Mouse (Mus musculus) CH12.LX (cell line): ENCODE data around the gene Coro2a. TPM values are rescaled to one million over a fixed set of nuclear protein-coding genes. Genes with fewer than 3 reads are reported as not detected.

Experiments used
- DNase-seq: peaks from one replicate; pipeline ENCODE4 v3.0.0-alpha.2; 2013; ENCODE audit errors: extremely low read depth
- H3K27ac ChIP-seq: 2 replicates; pipeline ENCODE4 v1.5.1; 2012; ENCODE audit warnings: low read depth, mild to moderate bottlenecking, control low read depth, moderate library complexity; ENCODE audit not compliant: insufficient read depth
- H3K27me3 ChIP-seq: replicated peaks from 2 replicates; pipeline ENCODE3; 2012; ENCODE audit warnings: inconsistent platforms
- H3K36me3 ChIP-seq, 2 experiments: replicated peaks in 1 of 2; 2 replicates each; pipeline versions ENCODE3 to v1.6.1; 2012; ENCODE audit warnings: inconsistent platforms in 1 of 2, low read length in 1 of 2, mild to moderate bottlenecking in 1 of 2, mixed read lengths in 1 of 2, moderate library complexity in 1 of 2; ENCODE audit not compliant: control insufficient read depth in 1 of 2, insufficient read depth in 1 of 2
- H3K4me1 ChIP-seq, 2 experiments: 2 replicates each; pipeline ENCODE4 v1.6.1; 2012; ENCODE audit warnings: inconsistent platforms in 1 of 2, moderate library complexity in 1 of 2; ENCODE audit not compliant: insufficient read depth in 2 of 2, control insufficient read depth in 1 of 2
- H3K4me2 ChIP-seq: 2 replicates; pipeline ENCODE4 v1.6.1; 2012; ENCODE audit warnings: low read depth, mild to moderate bottlenecking, control low read depth; ENCODE audit not compliant: poor library complexity, insufficient read depth, severe bottlenecking
- H3K4me3 ChIP-seq, 3 experiments: fragments of 150-350 bp in 1 of 3; sonication (generic) in 1 of 3; replicated peaks in 1 of 3; 2 replicates each; pipeline versions ENCODE3 to v1.5.1; 2011 to 2012; ENCODE audit warnings: low read depth in 2 of 3, low read length in 2 of 3, mild to moderate bottlenecking in 2 of 3, moderate library complexity in 2 of 3, control low read depth in 1 of 3, improper control_type of control experiment in 1 of 3, inconsistent platforms in 1 of 3, mixed read lengths in 1 of 3; ENCODE audit not compliant: poor library complexity in 1 of 3
- H3K79me2 ChIP-seq: replicated peaks from 2 replicates; pipeline ENCODE4 v1.6.1; 2012; ENCODE audit warnings: mild to moderate bottlenecking, moderate library complexity; ENCODE audit not compliant: control insufficient read depth, poor library complexity, insufficient read depth, severe bottlenecking; ENCODE audit errors: extremely low read depth
- H3K9ac ChIP-seq: 2 replicates; pipeline ENCODE4 v1.6.1; 2012; ENCODE audit warnings: low read depth, mild to moderate bottlenecking, control low read depth, moderate library complexity; ENCODE audit not compliant: insufficient read depth
- H3K9me3 ChIP-seq: replicated peaks from 2 replicates; pipeline ENCODE3; 2012; ENCODE audit warnings: low read length, inconsistent platforms, mixed read lengths
- BHLHE40 ChIP-seq: IDR thresholded peaks from 2 replicates; pipeline ENCODE4 v1.6.1; 2011; ENCODE audit warnings: mild to moderate bottlenecking, low read depth, low read length, improper control_type of control experiment
- CTCF ChIP-seq, 2 experiments: IDR thresholded peaks in 1 of 2; conservative IDR thresholded peaks in 1 of 2; 2 replicates each; pipeline ENCODE4 v1.5.1; 2011 to 2012; ENCODE audit warnings: low read depth in 2 of 2, low read length in 2 of 2, improper control_type of control experiment in 1 of 2, inconsistent platforms in 1 of 2, mild to moderate bottlenecking in 1 of 2, moderate library complexity in 1 of 2
- EP300 ChIP-seq: IDR thresholded peaks from 2 replicates; pipeline ENCODE4 v1.6.1; 2011; ENCODE audit warnings: low read length, improper control_type of control experiment
- ETS1 ChIP-seq: conservative IDR thresholded peaks from 2 replicates; pipeline ENCODE4 v1.6.1; 2012; ENCODE audit warnings: low read depth, mild to moderate bottlenecking, inconsistent platforms, low read length, improper control_type of control experiment, moderate library complexity
- GABPA ChIP-seq: IDR thresholded peaks from 2 replicates; pipeline ENCODE4 v1.6.1; 2012; ENCODE audit warnings: low read depth, low read length, improper control_type of control experiment, inconsistent platforms; ENCODE audit not compliant: insufficient replicate concordance
- HCFC1 ChIP-seq: IDR thresholded peaks from 2 replicates; pipeline ENCODE4 v1.6.1; 2012; ENCODE audit warnings: low read depth, mild to moderate bottlenecking, inconsistent platforms, low read length, improper control_type of control experiment
- IRF4 ChIP-seq: IDR thresholded peaks from 2 replicates; pipeline ENCODE4 v1.6.1; 2014; ENCODE audit warnings: low read depth, mild to moderate bottlenecking, inconsistent platforms, low read length, improper control_type of control experiment
- JUN ChIP-seq: IDR thresholded peaks from 2 replicates; pipeline ENCODE4 v1.6.1; 2011; ENCODE audit warnings: low read depth, mild to moderate bottlenecking, low read length, improper control_type of control experiment, moderate library complexity; ENCODE audit not compliant: insufficient read depth
- JUND ChIP-seq: conservative IDR thresholded peaks from 2 replicates; pipeline ENCODE4 v1.6.1; 2011; ENCODE audit warnings: low read depth, low read length, improper control_type of control experiment
- KAT2A ChIP-seq: IDR thresholded peaks from 2 replicates; pipeline ENCODE4 v1.6.1; 2012; ENCODE audit warnings: low read length, improper control_type of control experiment, inconsistent platforms; ENCODE audit not compliant: insufficient replicate concordance
- MAFK ChIP-seq: IDR thresholded peaks from 2 replicates; pipeline ENCODE4 v1.6.1; 2011; ENCODE audit warnings: low read length, improper control_type of control experiment; ENCODE audit not compliant: insufficient replicate concordance
- MAX ChIP-seq: IDR thresholded peaks from 2 replicates; pipeline ENCODE4 v1.6.1; 2011; ENCODE audit warnings: low read length, improper control_type of control experiment
- MEF2A ChIP-seq: IDR thresholded peaks from 2 replicates; pipeline ENCODE4 v1.6.1; 2014; ENCODE audit warnings: low read depth, mild to moderate bottlenecking, inconsistent platforms, low read length, improper control_type of control experiment, borderline replicate concordance
- MXI1 ChIP-seq: IDR thresholded peaks from 2 replicates; pipeline ENCODE4 v1.6.1; 2011; ENCODE audit warnings: mild to moderate bottlenecking, low read depth, low read length, improper control_type of control experiment
- MYC ChIP-seq: IDR thresholded peaks from 2 replicates; pipeline ENCODE4 v1.6.1; 2011; ENCODE audit warnings: low read depth, mild to moderate bottlenecking, improper control_type of control experiment, low read length
- NELFE ChIP-seq: IDR thresholded peaks from 2 replicates; pipeline ENCODE4 v1.6.1; 2011; ENCODE audit warnings: low read depth, low read length, improper control_type of control experiment
- NRF1 ChIP-seq: IDR thresholded peaks from 2 replicates; pipeline ENCODE4 v1.6.1; 2014; ENCODE audit warnings: low read depth, mild to moderate bottlenecking, inconsistent platforms, low read length, improper control_type of control experiment, moderate library complexity
- PAX5 ChIP-seq: IDR thresholded peaks from 2 replicates; pipeline ENCODE4 v1.6.1; 2012; ENCODE audit warnings: low read length, inconsistent platforms, mixed read lengths
- POLR2A ChIP-seq: IDR thresholded peaks from 2 replicates; pipeline ENCODE4 v1.6.1; 2011; ENCODE audit warnings: low read depth, mild to moderate bottlenecking, improper control_type of control experiment, low read length
- RAD21 ChIP-seq: IDR thresholded peaks from 2 replicates; pipeline ENCODE4 v1.6.1; 2011; ENCODE audit warnings: low read depth, mild to moderate bottlenecking, low read length, improper control_type of control experiment, moderate library complexity
- SIN3A ChIP-seq: IDR thresholded peaks from 2 replicates; pipeline ENCODE4 v1.6.1; 2012; ENCODE audit warnings: low read length, improper control_type of control experiment, inconsistent platforms
- SMC3 ChIP-seq: IDR thresholded peaks from 2 replicates; pipeline ENCODE4 v1.6.1; 2011; ENCODE audit warnings: low read depth, low read length, improper control_type of control experiment
- TBP ChIP-seq: conservative IDR thresholded peaks from 2 replicates; pipeline ENCODE4 v1.6.1; 2011; ENCODE audit warnings: low read depth, low read length, improper control_type of control experiment
- TCF12 ChIP-seq: IDR thresholded peaks from 2 replicates; pipeline ENCODE4 v1.6.1; 2014; ENCODE audit warnings: low read depth, mild to moderate bottlenecking, inconsistent platforms, low read length, improper control_type of control experiment
- USF1 ChIP-seq: IDR thresholded peaks from 2 replicates; pipeline ENCODE4 v1.6.1; 2014; ENCODE audit warnings: low read depth, mild to moderate bottlenecking, inconsistent platforms, low read length, improper control_type of control experiment
- USF2 ChIP-seq: conservative IDR thresholded peaks from 2 replicates; pipeline ENCODE4 v1.6.1; 2011; ENCODE audit warnings: low read depth, low read length, improper control_type of control experiment
- ZKSCAN1 ChIP-seq: IDR thresholded peaks from 2 replicates; pipeline ENCODE4 v1.6.1; 2012; ENCODE audit warnings: low read depth, inconsistent platforms, low read length, improper control_type of control experiment, borderline replicate concordance
- ZMIZ1 ChIP-seq: IDR thresholded peaks from 2 replicates; pipeline ENCODE4 v1.6.1; 2012; ENCODE audit warnings: low read depth, mild to moderate bottlenecking, inconsistent platforms, low read length, improper control_type of control experiment
- ZNF384 ChIP-seq: IDR thresholded peaks from 2 replicates; pipeline ENCODE4 v1.6.1; 2012; ENCODE audit warnings: low read depth, low read length, improper control_type of control experiment, inconsistent platforms
- dilution Hi-C: fragments of 300-500 bp; cut with MboI; formaldehyde crosslinking; loops from 2 replicates; pipeline ENCODE4 v1.14.3; 2020; ENCODE audit warnings: low sequenced_read_pairs; ENCODE audit not compliant: extremely low pct_unique_long_range_greater_than_20kb, extremely low pct_ligation_motif_present
- in situ Hi-C: fragments of 300-500 bp; cut with MboI; formaldehyde crosslinking; loops from 3 replicates; pipeline ENCODE4 v1.14.3; 2019; ENCODE audit warnings: low sequenced_read_pairs, low pct_ligation_motif_present, low pct_unique_long_range_greater_than_20kb, mixed read lengths
- polyA plus RNA-seq: library from polyadenylated mRNA; unstranded; fragments of >175 nt; gene quantifications from 2 replicates; pipeline ENCODE4 v1.2.1, GENCODE M21; 2012; ENCODE audit warnings: low read depth; ENCODE audit not compliant: insufficient read length
- total RNA-seq, 2 experiments: library from RNA; depleted of rRNA; stranded (reverse); fragments of 300-350 nt in 1 of 2; fragments of >200 nt in 1 of 2; gene quantifications; 2 replicates each; pipeline ENCODE4 v1.2.3; 2012 to 2014

Coro2a gene
- total and polyA plus RNA-seq, 3 experiments: 24.6 to 223 (median 129) TPM

DNA sequence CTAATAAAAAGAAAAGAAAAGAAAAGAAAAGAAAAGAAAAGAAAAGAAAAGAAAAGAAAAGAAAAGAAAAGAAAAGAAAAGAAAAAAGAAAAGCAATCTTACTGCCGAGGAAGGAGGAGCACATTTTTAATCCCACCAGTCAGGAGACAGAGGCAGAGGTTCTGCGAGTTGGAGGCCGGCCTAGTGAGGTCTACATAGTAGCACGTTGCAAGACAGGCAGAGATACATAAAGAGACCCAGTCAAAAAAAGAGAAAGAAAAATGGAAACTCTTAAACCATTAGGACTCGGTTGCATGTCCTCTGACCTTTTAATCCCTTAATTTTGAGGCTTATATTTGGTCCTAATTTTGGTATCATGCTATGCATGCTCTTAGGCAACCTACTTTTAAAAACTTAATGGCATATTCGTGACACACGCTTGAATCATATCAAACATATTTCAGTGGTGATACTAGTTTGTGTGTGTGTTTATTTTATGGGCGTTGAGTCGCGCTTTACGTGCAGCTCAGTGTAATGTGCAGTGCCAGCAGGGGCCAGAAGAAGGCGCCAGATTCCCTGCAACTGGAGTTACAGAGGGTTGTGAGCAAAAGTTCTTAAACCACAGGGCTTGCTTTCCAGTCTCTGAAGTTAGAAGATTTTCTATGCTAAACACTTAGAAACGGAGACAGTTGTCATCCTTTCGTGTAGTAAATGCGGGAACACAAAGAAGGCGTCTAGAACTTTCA lies 94.1 kb downstream of the Coro2a start:
- peaks cover 3% of the 10 kb centered on the region for H3K9me3 ChIP-seq
- DNase-seq: peak; percentile 57
- no peak overlapping the region for H3K27ac ChIP-seq
- peaks cover 45 to 58% of the 10 kb centered on the region in 2 experiments for H3K36me3 ChIP-seq
- no peak overlapping the region for H3K4me3 ChIP-seq
- H3K79me2 ChIP-seq: no peaks in the 10 kb centered on the region
- in situ Hi-C loops: no loop called here
- TF ChIP-seq SMC3 (peak; percentile 61), CTCF (conservative IDR thresholded peaks at IDR 0.05 in 1 of 2, IDR thresholded peaks at IDR 0.05 in 1 of 2; ENCODE audit: low read depth in 2 of 2, low read length in 2 of 2) (peak; percentile 64 to 67), ETS1 (no peak), NELFE (0 out of 2 replicates have a peak, but pooled peaks have one; percentile 18), RAD21 (peak; percentile 56), ZMIZ1 (no peak)
- H3K27me3 ChIP-seq: no peaks in the 10 kb centered on the region
- H3K4me2 ChIP-seq: 0 out of 2 replicates have a peak overlapping the region, but pooled peaks have one; percentile 10
- peaks cover 6% of the 10 kb centered on the region in 2 experiments; a peak in 2 of 4 replicates for H3K4me1 ChIP-seq
- no peak overlapping the region for H3K9ac ChIP-seq
- dilution Hi-C loops: no loop called here

GRCm38 (mm10) chr4:46506801-46507610 lies 95.0 kb downstream of the Coro2a start:
- H3K4me1 ChIP-seq: peaks cover 6% of the 10 kb centered on the region in 2 experiments; a peak in 2 of 4 replicates
- H3K36me3 ChIP-seq: peaks cover 53 to 67% of the 10 kb centered on the region in 2 experiments
- no peak for TF ChIP-seq PAX5
- TF ChIP-seq NELFE: no peak
- TF ChIP-seq MEF2A: no peak
- 0 out of 2 replicates have a peak, but pooled peaks have one; percentile 42 for TF ChIP-seq TCF12
- TF ChIP-seq POLR2A: peak; percentile 41; the same call in 1 of the 2 replicates
- 0 out of 2 replicates have a peak, but pooled peaks have one; percentile 26 for TF ChIP-seq SIN3A
- no peak for TF ChIP-seq EP300
- TF ChIP-seq BHLHE40: no peak
- TF ChIP-seq IRF4: no peak
- no peak for TF ChIP-seq TBP
- no peak for TF ChIP-seq KAT2A
- TF ChIP-seq JUND: no peak
- no peak for TF ChIP-seq MYC
- no peak for TF ChIP-seq USF2
- TF ChIP-seq GABPA: no peak
- no peak for TF ChIP-seq CTCF (conservative IDR thresholded peaks at IDR 0.05 in 1 of 2, IDR thresholded peaks at IDR 0.05 in 1 of 2; ENCODE audit: low read depth in 2 of 2, low read length in 2 of 2)
- TF ChIP-seq HCFC1: no peak
- peak; percentile 83 for TF ChIP-seq NRF1
- TF ChIP-seq ETS1: no peak
- TF ChIP-seq USF1: peak; percentile 21; the same call in 1 of the 2 replicates
- TF ChIP-seq ZKSCAN1: no peak
- no peak for TF ChIP-seq MAX
- no peak for TF ChIP-seq JUN
- TF ChIP-seq MXI1: peak; percentile 49; the same call in 1 of the 2 replicates
- no peak for TF ChIP-seq MAFK
- no peak for TF ChIP-seq ZNF384

More at GRCm38 (mm10) chr4:46506801-46507610, 95.0 kb downstream of the Coro2a start:
- no peaks in the 10 kb centered on the region for H3K27me3 ChIP-seq
- H3K9ac ChIP-seq: no peak overlapping the region
- in situ Hi-C loops: no loop called here
- peak overlapping the region; percentile 19; the same call in 1 of the 2 replicates for H3K27ac ChIP-seq
- dilution Hi-C loops: no loop called here
- H3K9me3 ChIP-seq: peaks cover 3% of the 10 kb centered on the region
- peak; percentile 70 for DNase-seq
- no peaks in the 10 kb centered on the region for H3K79me2 ChIP-seq
- peak overlapping the region; percentile 10; the same call in 1 of the 2 replicates for H3K4me2 ChIP-seq
- H3K4me3 ChIP-seq: peak overlapping the region in 2 of 3 experiments; percentile 32 to 63
